Mouse (Mus musculus): Measurements from ENCODE around the gene Mb.

GRCm38 (mm10) chr15:77068439-77068861 lies 18.0 kb upstream of the Mb start:
- TF ChIP-seq GATA1 (IDR thresholded peaks at IDR 0.05; ENCODE audit: borderline replicate concordance, low read length) = no peak
- TF ChIP-seq FLI1 (IDR thresholded peaks at IDR 0.05; ENCODE audit: low read length) = no peak

Measured in megakaryocyte, embryonic 14.5 days (primary cell).